Mouse (Mus musculus): Measurements from ENCODE around the gene Vmn1r53. TPM values are rescaled to one million over a fixed set of nuclear protein-coding genes. Genes with fewer than 3 reads are reported as not detected.
"Not testable (repeated sequence)": the region's sequence is repeated elsewhere in the genome, so short reads cannot be mapped to it uniquely, and the experiment has no call there.

Vmn1r53 gene
- not detected in 2 replicates for polyA plus RNA-seq (2015; fragmentation: Nextera tagmentation; extraction: Ambion mirVana)

DNA sequence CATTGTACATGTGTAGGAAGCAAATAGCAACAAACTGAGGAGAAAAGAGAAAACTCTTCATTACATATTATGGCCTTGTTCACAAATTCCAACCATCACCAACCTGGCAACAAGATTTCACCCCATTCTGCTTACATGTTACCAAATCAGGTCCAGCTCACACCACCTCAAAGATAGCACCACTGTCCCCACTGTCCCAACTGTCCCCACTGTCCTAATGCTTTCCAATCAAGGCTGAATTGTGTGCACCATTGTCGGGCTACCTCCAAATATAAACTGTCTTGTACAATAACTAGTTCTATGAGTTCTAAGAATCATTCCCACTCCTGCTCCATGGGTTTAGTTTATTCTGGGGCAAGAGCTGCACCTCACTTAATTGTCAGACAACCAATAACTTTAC, at the start of gene Vmn1r53:
TSS of gene Vmn1r53 (minus strand) at position 101 of the 400 bp plus-strand sequence.
- Histone ChIP-seq H3K4me2 (ENCODE audit: low read length) (no peak within 1 kb of the TSS), H3K9me3 (replicated peaks; ENCODE audit: control insufficient read depth, low read length, poor library complexity, severe bottlenecking) (no peaks in the 10 kb centered on the region), H3K4me1 (ENCODE audit: control insufficient read depth, insufficient read depth, low read length) (no peaks in the 10 kb centered on the region), H3K4me3 (ENCODE audit: low read depth, low read length) (no peak within 1 kb of the TSS), H3K27me3 (ENCODE audit: control insufficient read depth, insufficient read depth, low read depth, low read length) (no peaks in the 10 kb centered on the region), H3K9ac (ENCODE audit: low read depth, low read length) (no peak within 1 kb of the TSS), H3K27ac (ENCODE audit: low read length) (no peak within 1 kb of the TSS), H3K36me3 (ENCODE audit: control insufficient read depth, insufficient read depth, low read length) (no peaks in the 10 kb centered on the region)
- ATAC-seq = no peak
- WGBS = 81% methylated on average over 1 of the region's 1 CpGs

DNA sequence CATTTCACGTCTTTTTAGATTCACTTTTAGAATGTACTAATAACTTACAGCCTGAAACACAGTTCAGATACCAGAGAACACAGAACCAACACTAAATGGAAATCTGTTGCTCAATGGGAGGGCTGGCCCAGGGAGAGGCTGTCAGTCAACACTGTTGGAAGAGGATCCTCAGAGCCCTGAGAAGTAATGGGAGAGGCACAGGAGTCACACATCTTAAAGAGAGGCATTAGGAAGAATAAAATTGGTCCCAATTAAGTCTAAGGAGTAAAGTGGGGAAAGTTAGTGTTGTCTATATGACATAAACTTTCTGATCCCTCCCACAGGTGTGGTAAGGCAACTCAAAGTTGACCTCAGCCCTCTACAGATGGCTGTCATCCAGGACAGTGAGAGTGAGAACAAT, 21.8 kb upstream of the Vmn1r53 start, which contains the start of gene Vmn1r54:
TSS of gene Vmn1r54 (plus strand) at position 301 of the 400 bp plus-strand sequence.
- H3K9me3 ChIP-seq (replicated peaks; ENCODE audit: control insufficient read depth, low read length, poor library complexity, severe bottlenecking) = no peaks in the 10 kb centered on the region
- no peaks in the 10 kb centered on the region for H3K4me1 ChIP-seq (ENCODE audit: control insufficient read depth, insufficient read depth, low read length)
- H3K27me3 ChIP-seq (ENCODE audit: control insufficient read depth, insufficient read depth, low read depth, low read length) = no peaks in the 10 kb centered on the region
- H3K36me3 ChIP-seq (ENCODE audit: control insufficient read depth, insufficient read depth, low read length) = no peaks in the 10 kb centered on the region
- no peak for ATAC-seq
- H3K9ac ChIP-seq (ENCODE audit: low read depth, low read length) = no peak within 1 kb of the TSS
- no peak within 1 kb of the TSS for H3K4me2 ChIP-seq (ENCODE audit: low read length)
- H3K27ac ChIP-seq (ENCODE audit: low read length) = no peak within 1 kb of the TSS
- H3K4me3 ChIP-seq (ENCODE audit: low read depth, low read length) = no peak within 1 kb of the TSS
- 90% methylated on average over 1 of the region's 1 CpGs for WGBS

DNA sequence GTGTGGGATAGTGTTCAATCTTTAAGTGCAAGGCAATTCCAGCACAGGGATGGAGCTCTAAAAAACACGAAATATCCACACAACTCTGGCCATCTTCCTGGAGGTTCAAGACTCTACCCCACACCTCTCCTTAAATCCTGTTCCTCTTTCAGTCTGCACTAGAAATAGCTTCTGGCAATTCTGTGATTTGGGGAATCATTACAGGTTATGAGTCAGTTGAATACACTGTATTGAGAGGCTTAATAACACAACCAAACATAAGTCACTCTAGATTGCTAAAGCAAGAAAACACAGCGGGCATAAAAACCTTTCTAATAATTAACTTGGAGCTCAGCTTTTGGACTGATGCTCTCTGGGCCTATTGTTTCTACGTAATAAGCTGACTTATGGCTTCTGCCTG, 19.8 kb upstream of the Vmn1r53 start:
- H3K9me3 ChIP-seq (replicated peaks; ENCODE audit: control insufficient read depth, low read length, poor library complexity, severe bottlenecking) = no peaks in the 10 kb centered on the region
- H3K4me2 ChIP-seq (ENCODE audit: low read length) = no peak overlapping the region
- no peaks in the 10 kb centered on the region for H3K4me1 ChIP-seq (ENCODE audit: control insufficient read depth, insufficient read depth, low read length)
- H3K36me3 ChIP-seq (ENCODE audit: control insufficient read depth, insufficient read depth, low read length) = no peaks in the 10 kb centered on the region
- ATAC-seq = no peak
- H3K27ac ChIP-seq (ENCODE audit: low read length) = no peak overlapping the region
- H3K4me3 ChIP-seq (ENCODE audit: low read depth, low read length) = no peak overlapping the region
- no peaks in the 10 kb centered on the region for H3K27me3 ChIP-seq (ENCODE audit: control insufficient read depth, insufficient read depth, low read depth, low read length)
- H3K9ac ChIP-seq (ENCODE audit: low read depth, low read length) = no peak overlapping the region
- WGBS = 82% methylated on average over 3 of the region's 3 CpGs

DNA sequence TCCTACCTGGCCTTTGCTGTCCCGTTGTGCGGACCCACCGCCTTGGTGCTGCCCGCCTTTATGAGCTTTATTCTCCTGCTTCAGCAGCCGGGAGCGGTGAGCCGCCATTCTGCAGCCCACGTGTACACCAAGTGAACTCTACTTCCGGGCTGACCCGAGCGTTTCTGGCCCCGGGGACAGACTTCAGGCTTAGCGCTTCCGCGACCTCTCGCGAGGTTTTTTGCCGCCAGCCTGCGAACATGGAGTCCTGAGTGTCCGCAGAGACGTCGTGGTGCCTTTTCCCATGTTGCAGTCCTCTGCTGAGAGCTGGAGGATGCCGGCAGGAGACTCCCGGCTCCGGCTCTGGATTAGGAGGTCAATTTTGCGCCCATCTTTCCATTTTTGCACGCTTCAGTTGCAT, 8.4 kb upstream of the Vmn1r53 start:
- H3K4me3 ChIP-seq (ENCODE audit: low read depth, low read length) = no peak overlapping the region
- H3K4me2 ChIP-seq (ENCODE audit: low read length) = no peak overlapping the region
- no peaks in the 10 kb centered on the region; the same call in 1 of the 2 replicates for H3K9me3 ChIP-seq (replicated peaks; ENCODE audit: control insufficient read depth, low read length, poor library complexity, severe bottlenecking)
- 60% methylated on average over 27 of the region's 27 CpGs for WGBS
- H3K27me3 ChIP-seq (ENCODE audit: control insufficient read depth, insufficient read depth, low read depth, low read length) = no peaks in the 10 kb centered on the region
- no peak overlapping the region for H3K27ac ChIP-seq (ENCODE audit: low read length)
- no peaks in the 10 kb centered on the region for H3K36me3 ChIP-seq (ENCODE audit: control insufficient read depth, insufficient read depth, low read length)
- no peak overlapping the region for H3K9ac ChIP-seq (ENCODE audit: low read depth, low read length)
- H3K4me1 ChIP-seq (ENCODE audit: control insufficient read depth, insufficient read depth, low read length) = no peaks in the 10 kb centered on the region
- ATAC-seq = no peak

DNA sequence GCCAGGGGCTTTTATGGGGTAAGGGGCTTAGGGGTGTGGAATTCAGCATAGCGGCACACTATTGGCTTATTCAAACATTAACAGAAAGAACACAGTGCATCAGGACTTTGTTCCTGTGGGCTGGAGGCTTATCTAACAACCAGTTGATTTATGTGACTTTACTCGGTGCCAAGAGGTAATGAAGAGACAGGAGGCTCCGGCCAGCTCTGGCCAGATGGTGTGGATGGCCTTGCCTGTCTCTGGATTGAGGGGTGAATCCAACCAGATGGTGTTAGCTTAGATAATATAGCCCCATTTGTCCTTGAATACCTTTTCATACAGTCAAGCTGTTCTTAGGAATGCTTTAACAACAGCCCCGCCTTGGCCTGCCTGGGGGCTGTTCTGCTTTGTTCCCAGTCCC, 7.9 kb upstream of the Vmn1r53 start:
- 94% methylated on average over 4 of the region's 4 CpGs for WGBS
- H3K9ac ChIP-seq (ENCODE audit: low read depth, low read length); H3K4me3 ChIP-seq (ENCODE audit: low read depth, low read length); ATAC-seq; H3K36me3 ChIP-seq (ENCODE audit: control insufficient read depth, insufficient read depth, low read length); H3K9me3 ChIP-seq (replicated peaks; ENCODE audit: control insufficient read depth, low read length, poor library complexity, severe bottlenecking); H3K4me2 ChIP-seq (ENCODE audit: low read length); H3K27me3 ChIP-seq (ENCODE audit: control insufficient read depth, insufficient read depth, low read depth, low read length); H3K27ac ChIP-seq (ENCODE audit: low read length); H3K4me1 ChIP-seq (ENCODE audit: control insufficient read depth, insufficient read depth, low read length): not testable (repeated sequence)

DNA sequence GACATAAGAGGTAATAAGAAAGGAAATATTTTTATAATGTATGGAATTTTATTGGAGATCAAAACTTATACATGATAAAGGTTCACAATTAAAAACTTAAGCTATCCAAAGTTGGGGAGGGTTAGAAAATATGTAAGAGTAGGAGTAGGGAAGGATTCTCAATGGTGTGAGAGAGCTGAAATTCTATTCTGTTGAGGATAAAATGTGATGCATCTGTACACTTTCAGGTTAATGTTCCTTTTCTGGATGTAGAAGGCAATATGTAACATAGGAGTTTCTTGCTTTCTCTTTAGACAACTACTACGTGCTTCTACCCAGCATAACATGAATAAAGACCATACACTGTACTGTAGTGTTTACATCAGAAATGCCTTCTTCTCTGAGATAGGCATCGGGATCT, 21.7 kb downstream of the Vmn1r53 start, which contains the start of gene V1ra8:
TSS of gene V1ra8 (plus strand) at position 301 of the 400 bp plus-strand sequence.
- not testable (repeated sequence) for H3K27me3 ChIP-seq (ENCODE audit: control insufficient read depth, insufficient read depth, low read depth, low read length); H3K4me2 ChIP-seq (ENCODE audit: low read length); H3K4me1 ChIP-seq (ENCODE audit: control insufficient read depth, insufficient read depth, low read length); H3K27ac ChIP-seq (ENCODE audit: low read length); H3K9me3 ChIP-seq (replicated peaks; ENCODE audit: control insufficient read depth, low read length, poor library complexity, severe bottlenecking); H3K9ac ChIP-seq (ENCODE audit: low read depth, low read length); ATAC-seq; H3K4me3 ChIP-seq (ENCODE audit: low read depth, low read length); H3K36me3 ChIP-seq (ENCODE audit: control insufficient read depth, insufficient read depth, low read length)
- 90% methylated on average over 2 of the region's 2 CpGs for WGBS

DNA sequence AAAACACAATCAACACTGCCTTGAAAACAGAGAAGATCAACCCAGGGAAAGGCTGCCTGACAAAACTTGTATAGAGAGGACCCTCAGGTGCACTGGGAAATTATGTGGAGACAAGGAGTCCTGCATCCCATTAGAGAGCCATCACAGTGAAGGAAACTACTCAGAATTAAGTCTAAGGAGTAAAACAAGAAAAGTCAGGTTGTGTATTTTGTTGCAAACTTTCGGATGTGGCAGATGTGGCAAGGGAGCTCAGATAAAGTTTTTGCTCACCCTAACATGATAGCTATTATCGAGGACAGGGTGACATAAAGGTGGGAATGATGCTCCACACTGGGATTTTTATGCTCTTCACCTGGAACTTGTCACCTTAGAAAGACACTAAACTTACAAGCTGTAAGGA, 49.7 kb downstream of the Vmn1r53 start, which contains the start of gene Vmn1r52:
TSS of gene Vmn1r52 (plus strand) at position 301 of the 400 bp plus-strand sequence.
- H3K27me3 ChIP-seq (ENCODE audit: control insufficient read depth, insufficient read depth, low read depth, low read length) = no peaks in the 10 kb centered on the region
- H3K9me3 ChIP-seq (replicated peaks; ENCODE audit: control insufficient read depth, low read length, poor library complexity, severe bottlenecking) = 0 out of 2 replicates have a peak, but pooled peaks cover 3% of the 10 kb centered on the region
- H3K27ac ChIP-seq (ENCODE audit: low read length) = no peak within 1 kb of the TSS
- H3K9ac ChIP-seq (ENCODE audit: low read depth, low read length) = no peak within 1 kb of the TSS
- H3K4me1 ChIP-seq (ENCODE audit: control insufficient read depth, insufficient read depth, low read length) = no peaks in the 10 kb centered on the region
- H3K36me3 ChIP-seq (ENCODE audit: control insufficient read depth, insufficient read depth, low read length) = no peaks in the 10 kb centered on the region
- no peak within 1 kb of the TSS for H3K4me2 ChIP-seq (ENCODE audit: low read length)
- H3K4me3 ChIP-seq (ENCODE audit: low read depth, low read length) = no peak within 1 kb of the TSS
- WGBS = 79% methylated on average over 2 of the region's 2 CpGs
- ATAC-seq = no peak

Other genes starting within 250 kb of the Vmn1r53 start
- gene Vmn1r47, start 208.3 kb downstream of the Vmn1r53 start, polyA plus RNA-seq (2015; fragmentation: Nextera tagmentation; extraction: Ambion mirVana) = not detected in 2 replicates
- not detected in 2 replicates for gene Vmn1r48, start 187.6 kb downstream of the Vmn1r53 start, polyA plus RNA-seq (2015; fragmentation: Nextera tagmentation; extraction: Ambion mirVana)
- gene Vmn1r49, start 145.9 kb downstream of the Vmn1r53 start, polyA plus RNA-seq (2015; fragmentation: Nextera tagmentation; extraction: Ambion mirVana) = not detected in 2 replicates
- gene Vmn1r50, start 123.0 kb downstream of the Vmn1r53 start, polyA plus RNA-seq (2015; fragmentation: Nextera tagmentation; extraction: Ambion mirVana) = not detected in 2 replicates
- 0.05 TPM in 1 of 2 replicates, not detected in the other for gene Vmn1r51, start 101.8 kb downstream of the Vmn1r53 start, polyA plus RNA-seq (2015; fragmentation: Nextera tagmentation; extraction: Ambion mirVana)
- not detected in 2 replicates for gene Vmn1r52, start 49.6 kb downstream of the Vmn1r53 start, polyA plus RNA-seq (2015; fragmentation: Nextera tagmentation; extraction: Ambion mirVana)
- not detected in 2 replicates for gene V1ra8, start 21.6 kb downstream of the Vmn1r53 start, polyA plus RNA-seq (2015; fragmentation: Nextera tagmentation; extraction: Ambion mirVana)
- not detected in 2 replicates for gene Vmn1r54, start 21.9 kb upstream of the Vmn1r53 start, polyA plus RNA-seq (2015; fragmentation: Nextera tagmentation; extraction: Ambion mirVana)
- not detected in 2 replicates for gene BC048671, start 76.8 kb upstream of the Vmn1r53 start, polyA plus RNA-seq (2015; fragmentation: Nextera tagmentation; extraction: Ambion mirVana)
- gene Chst13, start 100.7 kb upstream of the Vmn1r53 start, polyA plus RNA-seq (2015; fragmentation: Nextera tagmentation; extraction: Ambion mirVana) = 0.11 TPM in 1 of 2 replicates, not detected in the other
- not detected in 2 replicates for gene Uroc1, start 108.8 kb upstream of the Vmn1r53 start, polyA plus RNA-seq (2015; fragmentation: Nextera tagmentation; extraction: Ambion mirVana)
- 8.8 and 9.2 TPM in 2 replicates for gene Zxdc, start 145.1 kb upstream of the Vmn1r53 start, polyA plus RNA-seq (2015; fragmentation: Nextera tagmentation; extraction: Ambion mirVana)
- 8.4 TPM in 2 replicates for gene Cfap100, start 204.4 kb upstream of the Vmn1r53 start, polyA plus RNA-seq (2015; fragmentation: Nextera tagmentation; extraction: Ambion mirVana)
- gene Klf15, start 238.1 kb upstream of the Vmn1r53 start, polyA plus RNA-seq (2015; fragmentation: Nextera tagmentation; extraction: Ambion mirVana) = 12.6 and 17.5 TPM in 2 replicates